In genomic region chr19:42432191-42432590, GRCm38 (mm10) we compare ENCODE assay signal across 8 mouse cellular contexts. TPM values are rescaled to one million over a fixed set of nuclear protein-coding genes. Genes with fewer than 3 reads are reported as not detected.
DNase-seq lines count a peak whose midpoint lies in the region; ATAC-seq and TF ChIP-seq lines count a peak whose summit lies in the region.

No protein-coding gene starts in this region.

- peak; percentile 74 for ATAC-seq in lung, embryonic 14.5 days (ENCODE audit: insufficient read depth)
- peak; percentile 59 for ATAC-seq in embryonic facial prominence, embryonic 15.5 days (ENCODE audit: insufficient number of reproducible peaks, low FRiP score, low TSS enrichment, low read depth)
- ATAC-seq in hindbrain, postnatal 0 days, result peak; percentile 71
- ATAC-seq in monocyte, adult 5-6 weeks (replicated peaks; ENCODE audit: insufficient number of reproducible peaks, low FRiP score, low TSS enrichment, poor library complexity, severe bottlenecking), result no peak

- H3K4me2 ChIP-seq in lung, embryonic 14.5 days, result peak overlapping the region; percentile 82
- peak overlapping the region; percentile 91 for H3K4me2 ChIP-seq in embryonic facial prominence, embryonic 15.5 days (replicated peaks)
- peak overlapping the region; percentile 77 for H3K4me2 ChIP-seq in hindbrain, postnatal 0 days (ENCODE audit: low read depth, low read length)

- no peaks in the 10 kb centered on the region for H3K36me3 ChIP-seq in lung, embryonic 14.5 days (ENCODE audit: insufficient read depth)
- no peaks in the 10 kb centered on the region for H3K36me3 ChIP-seq in embryonic facial prominence, embryonic 15.5 days
- no peaks in the 10 kb centered on the region for H3K36me3 ChIP-seq in hindbrain, postnatal 0 days (ENCODE audit: insufficient read depth, low read length)
- H3K36me3 ChIP-seq in small intestine, adult 2 months (ENCODE audit: control insufficient read depth, insufficient read depth, low read length), result no peaks in the 10 kb centered on the region

- TF ChIP-seq POLR2A in small intestine, adult 2 months (IDR thresholded peaks at IDR 0.05; ENCODE audit: low read depth, low read length), result no peak

- peak overlapping the region; percentile 42 for H3K9ac ChIP-seq in lung, embryonic 14.5 days
- 0 out of 2 replicates have a peak overlapping the region, but pooled peaks have one; percentile 18 for H3K9ac ChIP-seq in embryonic facial prominence, embryonic 15.5 days
- H3K9ac ChIP-seq in hindbrain, postnatal 0 days (replicated peaks; ENCODE audit: low read length), result peak overlapping the region; percentile 81

- no peaks in the 10 kb centered on the region for H3K9me3 ChIP-seq in lung, embryonic 14.5 days (ENCODE audit: low read depth, low read length)
- no peaks in the 10 kb centered on the region for H3K9me3 ChIP-seq in embryonic facial prominence, embryonic 15.5 days (replicated peaks)
- no peaks in the 10 kb centered on the region for H3K9me3 ChIP-seq in hindbrain, postnatal 0 days (ENCODE audit: low read length)

- TF ChIP-seq CTCF in lung, embryonic 14.5 days (IDR thresholded peaks at IDR 0.05; ENCODE audit: low read depth), result no peak
- TF ChIP-seq CTCF in hindbrain, postnatal 0 days (IDR thresholded peaks at IDR 0.05; ENCODE audit: low read depth), result no peak
- TF ChIP-seq CTCF in small intestine, adult 2 months (IDR thresholded peaks at IDR 0.05; ENCODE audit: extremely low read depth, insufficient read length, insufficient replicate concordance, low read depth, low read length), result no peak

- no peak overlapping the region for H3K27ac ChIP-seq in lung, embryonic 14.5 days (ENCODE audit: low read depth)
- no peak overlapping the region for H3K27ac ChIP-seq in brown adipose tissue, adult 24 weeks (replicated peaks; ENCODE audit: low read depth, low read length)
- H3K27ac ChIP-seq in embryonic facial prominence, embryonic 15.5 days (replicated peaks), result no peak overlapping the region
- H3K27ac ChIP-seq in hindbrain, postnatal 0 days, result peak overlapping the region; percentile 82
- H3K27ac ChIP-seq in small intestine, adult 2 months (ENCODE audit: insufficient read depth, low read depth, low read length), result no peak overlapping the region

- H3K4me3 ChIP-seq in lung, embryonic 14.5 days (ENCODE audit: low read depth, low read length), result peak overlapping the region; percentile 49
- H3K4me3 ChIP-seq in brown adipose tissue, adult 24 weeks (ENCODE audit: insufficient read depth, low read depth, low read length), result 0 out of 2 replicates have a peak overlapping the region, but pooled peaks have one; percentile 27
- peak overlapping the region; percentile 54 for H3K4me3 ChIP-seq in embryonic facial prominence, embryonic 15.5 days (replicated peaks)
- H3K4me3 ChIP-seq in hindbrain, postnatal 0 days (ENCODE audit: low read length), result peak overlapping the region; percentile 58
- H3K4me3 ChIP-seq in small intestine, adult 2 months (ENCODE audit: low read depth, low read length), result peak overlapping the region; percentile 49

- no peaks in the 10 kb centered on the region for H3K4me1 ChIP-seq in lung, embryonic 14.5 days (ENCODE audit: insufficient read depth)
- peaks cover 2% of the 10 kb centered on the region; the same call in 1 of the 2 replicates for H3K4me1 ChIP-seq in brown adipose tissue, adult 24 weeks (ENCODE audit: control insufficient read depth, insufficient read depth, insufficient read length, low read length)
- H3K4me1 ChIP-seq in embryonic facial prominence, embryonic 15.5 days, result peaks cover 18% of the 10 kb centered on the region
- no peaks in the 10 kb centered on the region for H3K4me1 ChIP-seq in hindbrain, postnatal 0 days (ENCODE audit: insufficient read depth, low read length)
- H3K4me1 ChIP-seq in small intestine, adult 2 months (ENCODE audit: control insufficient read depth, insufficient read depth, insufficient read length, low read length), result peaks cover 8% of the 10 kb centered on the region; the same call in 1 of the 2 replicates

- WGBS in lung, embryonic 14.5 days, result under 1% methylated on average over 40 of the region's 44 CpGs
- WGBS in embryonic facial prominence, embryonic 15.5 days, result under 1% methylated on average over 42 of the region's 44 CpGs
- 0% methylated on average over 35 of the region's 44 CpGs for WGBS in hindbrain, postnatal 0 days
- WGBS in small intestine, adult 2 months, result 1% methylated on average over 42 of the region's 44 CpGs

- peaks cover 61% of the 10 kb centered on the region for H3K27me3 ChIP-seq in lung, embryonic 14.5 days (ENCODE audit: insufficient read depth, low read length)
- H3K27me3 ChIP-seq in embryonic facial prominence, embryonic 15.5 days, result peaks cover 67% of the 10 kb centered on the region
- 0 out of 2 replicates have a peak, but pooled peaks cover 4% of the 10 kb centered on the region for H3K27me3 ChIP-seq in hindbrain, postnatal 0 days (ENCODE audit: insufficient read depth, low read length)
- H3K27me3 ChIP-seq in small intestine, adult 2 months (ENCODE audit: control insufficient read depth, insufficient read depth, low read length), result peaks cover 47% of the 10 kb centered on the region

- peak; percentile 69 for DNase-seq in lung, embryonic 14.5 days
- no peak for DNase-seq in lung, adult 18-20 months
- peak; percentile 69 for DNase-seq in hindbrain, postnatal 0 days (ENCODE audit: low spot score)
- peak; percentile 15 to 30 for DNase-seq in lung, postnatal 4 days

RNA-seq across cellular contexts. Expression of gene Crtac1, which starts 0.6 kb away (rescaled TPM):
- 0.72 and 0.97 TPM in 2 replicates for polyA plus RNA-seq in lung, embryonic 14.5 days (2014; fragmentation: Nextera tagmentation; extraction: Ambion mirVana)
- 0.91 TPM in 1 of 2 replicates, not detected in the other for polyA plus RNA-seq in brown adipose tissue, adult 24 weeks (2012; ENCODE audit: insufficient read depth, insufficient read length, missing spikeins)
- 8.1 and 8.8 TPM in 2 replicates for polyA plus RNA-seq in embryonic facial prominence, embryonic 15.5 days (2015; fragmentation: Nextera tagmentation; extraction: Ambion mirVana)
- total RNA-seq in hindbrain, postnatal 0 days (2014; rRNA removed), result 31.3 and 34.8 TPM in 2 replicates
- polyA plus RNA-seq in hindbrain, postnatal 0 days (2015; fragmentation: Nextera tagmentation; extraction: Ambion mirVana), result 50.2 and 53.1 TPM in 2 replicates
- polyA plus RNA-seq in small intestine, adult 2 months (2012; rRNA removed), result 0.39 and 0.48 TPM in 2 replicates
- total RNA-seq in monocyte, adult 5-6 weeks (2017), result not detected in 3 replicates

Comparison
In these comparisons a context has a peak if more than half of its experiments do, and no peak if none do; other contexts are left out.
1. DNase-seq: peak in lung, embryonic 14.5 days (single experiment), hindbrain, postnatal 0 days (single experiment) and lung, postnatal 4 days (2 of 2); none in lung, adult 18-20 months (0 of 2).
2. H3K9ac ChIP-seq: peak in every context shown above with its lines; median percentile 81 in hindbrain, postnatal 0 days; 42 in lung, embryonic 14.5 days; 18 in embryonic facial prominence, embryonic 15.5 days.
3. Peak in every context shown above with its lines, with median percentiles within 50 percentile points of each other: H3K4me2 ChIP-seq and H3K4me3 ChIP-seq.